Mouse (Mus musculus): ENCODE data around the gene Tufm.
"Not testable (repeated sequence)": the region's sequence is repeated elsewhere in the genome, so short reads cannot be mapped to it uniquely, and the experiment has no call there.

The Tufm gene

GRCm38 (mm10) chr7:126465246-126466030, 21.7 kb upstream of the Tufm start:
- no peak for DNase-seq

DNA sequence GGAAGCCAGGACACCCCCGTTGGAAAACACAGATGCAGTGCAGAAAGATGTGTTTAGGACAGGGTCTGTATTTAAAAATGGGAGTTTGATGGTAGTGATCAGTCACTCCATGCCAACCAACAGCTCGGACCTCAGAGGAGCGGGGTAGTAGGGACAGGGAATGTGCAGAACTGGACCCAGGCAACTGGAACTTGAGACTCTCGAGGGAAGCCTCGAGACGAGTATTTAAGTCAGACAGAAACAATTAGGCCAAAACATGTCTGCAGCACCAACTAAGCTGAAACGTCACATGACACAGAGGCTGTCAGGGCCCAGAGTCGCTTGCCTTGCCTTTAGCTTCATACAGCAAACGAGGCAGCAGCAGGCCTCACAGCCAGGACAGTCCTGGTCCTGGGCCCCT, 21.0 kb upstream of the Tufm start:
- no peak for DNase-seq

GRCm38 (mm10) chr7:126466707-126467106, 20.5 kb upstream of the Tufm start:
- DNase-seq = no peak

GRCm38 (mm10) chr7:126467271-126467670, 19.9 kb upstream of the Tufm start:
- DNase-seq = peak in 1 of 2 experiments; percentile 40

DNA sequence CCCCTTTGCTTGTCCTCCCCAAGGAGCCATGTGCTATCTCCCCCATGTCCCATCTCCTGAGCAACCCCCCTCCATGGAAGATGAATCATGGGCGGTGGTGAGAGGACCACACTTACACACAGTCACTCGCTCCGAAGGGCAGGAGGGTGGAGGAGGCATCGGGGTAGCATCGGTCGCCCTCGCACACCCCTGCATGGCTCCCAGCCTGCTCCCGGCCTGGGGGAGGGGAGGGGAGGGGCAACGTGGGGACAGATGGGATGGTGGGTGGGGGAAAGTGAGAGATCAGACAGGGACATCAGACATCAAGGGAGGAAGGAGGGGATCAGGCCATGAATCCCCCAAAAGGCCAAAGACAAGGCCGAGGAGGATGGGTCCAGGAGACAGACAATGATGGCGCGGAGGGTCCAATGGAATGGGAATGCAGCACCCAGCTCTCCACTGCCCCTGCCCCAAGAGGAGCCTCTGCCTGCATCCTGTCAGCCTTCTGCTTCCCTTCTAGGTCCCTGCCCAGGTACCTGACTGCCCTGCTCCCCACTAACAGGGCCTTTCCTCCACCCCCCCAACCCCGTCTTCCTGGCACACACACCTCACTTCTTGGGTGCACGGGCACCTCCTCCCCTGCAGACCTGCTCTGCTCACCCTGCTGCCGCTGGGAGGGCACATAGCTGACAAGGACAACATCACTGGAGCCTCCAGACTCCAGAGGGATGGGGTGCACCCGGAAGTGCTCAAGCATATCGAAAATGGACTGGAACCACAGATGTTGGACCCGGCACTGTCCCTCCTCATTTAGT, 19.1 kb upstream of the Tufm start:
- no peak for DNase-seq

DNA sequence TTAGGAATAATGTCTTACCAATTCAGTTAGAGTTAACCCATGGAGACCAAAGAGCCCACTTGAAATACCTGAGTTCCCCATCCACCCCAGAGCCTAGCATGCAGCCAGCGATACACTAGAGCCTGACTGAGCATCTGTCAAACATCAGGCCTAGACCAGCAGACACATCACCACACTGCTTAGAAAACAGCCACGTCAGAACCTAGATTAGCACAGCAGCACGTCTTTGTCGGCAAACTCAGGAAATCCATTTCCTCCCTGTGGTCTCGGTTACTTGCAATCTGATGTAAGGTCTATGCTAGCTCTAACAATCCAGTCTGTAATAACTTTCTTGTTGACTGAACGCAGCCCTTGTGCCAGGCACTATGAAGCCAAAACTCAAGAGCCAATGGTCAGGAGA, 17.1 kb upstream of the Tufm start:
- DNase-seq = peak in 1 of 2 experiments; percentile 59

DNA sequence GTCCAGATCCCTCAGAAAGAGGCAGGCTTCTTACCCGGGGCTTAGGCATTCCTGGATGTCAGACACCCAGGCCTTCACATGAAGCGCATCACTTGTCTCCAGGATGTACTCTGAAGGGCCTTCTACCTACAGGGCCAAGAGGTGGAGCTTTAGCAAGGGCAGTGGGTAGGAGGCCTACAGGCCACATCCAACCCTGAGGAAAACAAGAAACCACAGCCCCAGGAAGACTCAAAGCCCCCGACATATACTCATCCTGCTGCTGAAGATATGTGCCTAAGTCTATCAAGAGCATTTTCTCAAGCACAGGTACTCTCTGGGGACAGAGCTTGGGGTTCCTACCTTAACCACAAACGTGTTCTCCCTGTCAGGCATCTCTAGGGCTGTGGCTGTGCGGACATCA, 15.8 kb upstream of the Tufm start:
- DNase-seq = no peak

- DNase-seq = no peak
Observed at GRCm38 (mm10) chr7:126471853-126472252, 15.3 kb upstream of the Tufm start.

DNA sequence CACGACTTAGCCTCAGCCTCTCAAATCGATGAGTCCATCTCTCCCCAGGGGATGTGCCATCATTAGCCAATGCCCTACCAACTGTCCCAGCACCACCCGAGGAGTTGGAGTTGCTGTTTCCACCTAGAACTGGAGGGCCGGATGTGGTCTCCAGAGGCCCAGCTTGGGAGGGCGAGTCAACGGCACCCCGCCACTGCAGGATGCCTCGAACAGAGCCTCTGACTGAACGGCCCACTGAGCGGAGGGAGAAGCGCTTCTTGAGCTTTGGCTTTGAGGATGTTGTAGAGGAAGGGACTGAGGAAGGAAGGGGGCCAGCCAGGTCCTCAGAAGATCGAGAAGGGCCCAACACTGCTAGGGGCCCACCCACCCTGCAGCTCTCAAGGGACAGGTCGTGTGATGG, 14.9 kb upstream of the Tufm start:
- peak; percentile 48 to 68 for DNase-seq

DNA sequence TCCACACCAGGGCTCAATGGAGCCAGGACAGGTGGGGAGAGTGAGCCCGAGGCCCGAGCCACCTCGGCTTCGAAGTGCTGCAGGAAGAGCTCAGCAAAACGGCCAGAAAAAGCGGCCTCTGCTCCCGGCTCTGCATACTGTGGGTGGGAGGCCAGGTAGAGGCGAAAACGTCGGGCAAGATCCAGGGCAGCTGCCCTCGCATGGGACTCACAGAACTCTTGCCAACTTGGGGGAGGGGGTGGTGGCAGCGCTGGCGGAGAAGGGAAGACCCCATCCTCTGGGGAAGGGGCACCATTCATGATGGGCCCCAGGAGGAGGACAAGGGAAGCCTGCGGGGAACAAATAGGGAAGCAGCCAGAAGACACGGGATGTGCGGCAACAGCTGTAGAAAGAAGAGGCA, 14.4 kb upstream of the Tufm start:
- no peak for DNase-seq

GRCm38 (mm10) chr7:126473470-126474086, 13.6 kb upstream of the Tufm start:
- no peak for DNase-seq

GRCm38 (mm10) chr7:126474486-126474955, 12.6 kb upstream of the Tufm start:
- DNase-seq = peak; percentile 41 to 59

DNA sequence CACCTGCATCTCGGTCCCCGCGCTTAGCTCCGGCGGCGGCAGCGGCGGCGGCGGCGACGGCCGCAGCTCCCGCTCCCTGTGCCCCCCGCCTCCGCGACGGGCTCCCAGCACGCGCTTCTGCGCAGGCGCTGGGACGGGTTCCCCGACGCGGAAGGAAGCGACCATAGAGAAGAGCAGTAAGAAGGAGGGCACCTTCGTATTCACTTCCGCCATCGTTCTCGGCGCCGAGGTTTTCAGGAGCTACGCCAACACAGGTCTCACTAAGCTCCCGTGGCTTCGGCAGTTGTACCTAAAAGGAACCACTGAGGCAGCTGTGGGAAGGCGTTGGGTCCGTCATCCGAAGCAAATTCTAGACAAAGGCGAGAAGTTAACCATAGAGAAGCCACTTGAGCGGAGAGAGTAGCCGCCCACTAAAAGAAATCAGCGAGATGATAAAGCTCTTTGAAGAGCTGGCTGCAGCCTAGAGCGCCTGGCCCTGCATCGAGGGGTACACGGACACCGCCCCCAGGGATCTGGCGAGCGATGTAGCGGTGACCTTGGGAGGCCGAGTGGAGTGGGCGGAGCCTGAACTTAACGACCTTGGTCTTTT, 12.1 kb upstream of the Tufm start, which contains the start of gene Sh2b1:
Gene Sh2b1, minus strand, starts transcription at position 432 of the 589 bp plus-strand sequence.
- DNase-seq = peak; percentile 84 to 89

- no peak for DNase-seq
Observed at GRCm38 (mm10) chr7:126481699-126482098, 5.5 kb upstream of the Tufm start.

DNA sequence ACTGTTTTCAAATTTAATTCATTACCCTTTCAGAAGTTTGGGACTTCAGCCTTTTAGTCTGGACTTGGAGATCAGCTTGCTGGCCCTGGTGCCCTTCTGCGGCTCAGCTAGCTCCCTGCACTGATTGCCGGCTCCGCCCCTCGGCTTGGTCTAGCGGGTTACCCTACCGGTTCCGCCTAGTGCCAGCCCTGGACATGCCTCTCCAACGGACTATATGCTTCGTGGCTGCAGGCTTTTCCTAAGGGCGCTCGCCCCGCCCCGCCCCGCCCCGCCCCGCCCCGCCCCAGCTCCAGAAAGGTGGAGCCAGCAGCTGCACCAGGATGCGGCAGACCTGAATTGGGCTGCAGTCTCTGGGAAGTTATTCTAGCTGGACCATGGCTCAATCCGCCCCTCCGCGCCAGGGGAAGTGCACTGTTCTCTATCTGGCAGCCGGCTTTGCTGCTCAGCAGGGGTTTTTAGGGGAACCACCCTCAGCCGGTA, 4.7 kb upstream of the Tufm start:
- peak in 1 of 2 experiments; percentile 55 for DNase-seq

GRCm38 (mm10) chr7:126487617-126488385, 640 bp downstream of the Tufm start:
- not testable (repeated sequence) for DNase-seq

- no peak for DNase-seq
Observed at GRCm38 (mm10) chr7:126491005-126491404, 3.8 kb downstream of the Tufm start.

- DNase-seq = no peak
Observed at GRCm38 (mm10) chr7:126491973-126492372, 4.8 kb downstream of the Tufm start.

- no peak for DNase-seq
Observed at GRCm38 (mm10) chr7:126494120-126494519, 7.0 kb downstream of the Tufm start.

DNA sequence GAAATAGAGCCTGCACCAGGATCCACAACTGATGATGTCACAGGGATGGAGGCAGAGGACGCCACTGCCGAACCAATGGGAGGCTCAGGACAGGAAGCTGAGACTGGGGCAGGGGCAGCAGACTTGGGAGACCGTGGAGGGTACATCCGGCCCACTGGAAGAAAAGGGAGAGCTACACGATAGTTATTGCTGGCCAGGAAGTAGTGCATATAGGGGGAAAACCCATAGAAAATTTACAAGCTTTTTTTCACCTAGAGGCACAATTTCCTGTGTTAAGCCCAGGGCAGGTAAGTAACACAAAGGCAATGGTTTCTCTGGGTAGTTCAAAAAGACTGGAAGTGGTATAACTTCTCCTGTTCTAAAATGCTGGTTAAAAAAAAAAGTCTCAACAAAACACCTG, 9.3 kb downstream of the Tufm start:
- no peak for DNase-seq

DNA sequence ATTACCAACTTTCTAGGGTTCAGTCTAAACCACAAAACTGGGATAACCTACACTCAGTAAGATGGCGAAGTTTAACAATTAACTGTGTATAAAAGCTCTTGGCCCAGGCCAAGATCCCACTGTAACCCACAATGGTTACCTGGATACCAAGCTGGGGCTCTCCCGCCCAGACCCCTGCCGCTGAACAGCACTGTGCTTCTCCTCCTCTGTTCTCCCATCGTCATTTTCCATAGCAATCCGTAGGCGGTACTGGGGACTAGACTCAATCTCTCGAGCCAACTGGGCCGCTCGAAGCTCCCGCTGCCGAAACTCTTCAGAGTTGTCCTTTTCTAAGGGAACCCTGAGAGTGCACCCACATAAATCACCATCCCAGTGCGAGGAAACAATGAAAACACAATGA, 10.8 kb downstream of the Tufm start:
- no peak for DNase-seq

GRCm38 (mm10) chr7:126499416-126499815, 12.3 kb downstream of the Tufm start:
- no peak for DNase-seq

Data from thymus, adult 18-20 months (tissue).